Mouse (Mus musculus): ENCODE measurements around the gene Gpbp1. TPM values are rescaled to one million over a fixed set of nuclear protein-coding genes. Genes with fewer than 3 reads are reported as not detected.

The Gpbp1 gene
- total RNA-seq (2015; ENCODE audit: low replicate concordance) = 113 and 124 TPM in 2 replicates
- total RNA-seq (2017; ENCODE audit: low replicate concordance) = 177 and 272 TPM in 2 replicates

DNA sequence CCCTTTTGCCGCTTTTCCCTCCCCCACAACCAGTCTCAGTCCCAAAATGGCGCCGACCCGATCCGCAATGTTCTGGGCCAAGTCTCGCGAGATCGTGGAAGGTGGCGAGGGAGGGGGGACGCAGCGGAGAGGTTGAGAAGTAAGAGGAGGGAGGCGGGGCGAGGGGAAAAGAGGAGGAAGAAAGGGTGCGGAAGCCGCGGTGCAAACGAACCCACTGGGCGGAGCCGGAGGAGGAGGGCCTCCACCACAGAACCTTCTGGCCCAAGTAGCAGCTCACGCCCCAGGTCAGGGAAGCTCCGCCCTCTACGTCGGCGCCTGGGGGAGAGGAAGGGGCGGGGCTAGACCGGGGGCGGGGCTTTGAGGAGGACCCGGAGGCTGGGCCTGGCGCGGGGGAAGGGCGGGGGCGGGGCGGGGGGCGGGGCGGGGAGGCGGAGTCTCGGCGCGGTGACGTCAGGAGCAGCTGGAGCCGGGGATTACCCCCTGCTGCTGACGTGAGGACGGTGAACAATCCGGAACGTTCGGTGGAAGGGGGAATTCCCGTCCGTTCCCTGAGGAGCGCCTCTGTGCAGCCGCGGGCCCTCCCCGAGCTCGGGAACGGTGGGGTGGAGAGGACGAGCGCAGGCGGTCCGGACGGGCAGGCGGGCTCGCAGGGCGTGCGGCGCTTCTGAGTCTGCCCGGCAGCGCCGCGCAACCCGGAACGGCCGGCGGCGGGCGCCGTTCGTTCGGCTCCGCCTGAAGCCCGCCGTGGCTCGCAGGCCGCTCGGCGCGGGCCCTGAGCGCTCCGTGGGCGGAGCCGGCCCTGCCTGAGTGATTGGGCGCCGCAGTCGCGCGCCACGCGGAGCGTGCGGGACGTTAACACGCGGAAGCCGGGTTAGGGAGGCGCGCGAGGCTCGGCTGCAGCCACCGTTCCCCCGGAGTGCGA, at the start of gene Gpbp1:
Gene Gpbp1, minus strand, starts transcription at position 310 of the 922 bp plus-strand sequence.
- ATAC-seq (replicated peaks; ENCODE audit: low FRiP score, poor library complexity, severe bottlenecking) = peak; percentile 94

DNA sequence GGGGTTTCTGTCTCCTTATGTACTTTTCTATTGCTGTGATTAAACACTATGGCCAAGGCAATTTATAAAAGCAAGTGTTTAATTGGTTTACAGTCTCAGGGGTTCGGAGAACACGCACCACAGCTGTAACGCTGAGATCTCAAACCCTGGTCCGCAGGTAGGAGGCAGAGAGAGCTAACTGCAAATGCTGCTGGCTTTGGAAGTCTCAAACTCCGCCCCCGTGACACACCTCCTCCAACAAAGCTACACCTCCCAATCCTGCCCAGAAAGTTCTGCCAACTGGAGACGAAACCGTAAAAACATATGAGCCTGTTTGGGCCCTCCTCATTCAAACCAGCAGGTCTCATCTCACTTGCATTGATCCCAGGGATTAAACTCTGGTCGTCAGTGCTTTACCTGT, 47.8 kb upstream of the Gpbp1 start:
- ATAC-seq (replicated peaks; ENCODE audit: low FRiP score, poor library complexity, severe bottlenecking) = no peak

DNA sequence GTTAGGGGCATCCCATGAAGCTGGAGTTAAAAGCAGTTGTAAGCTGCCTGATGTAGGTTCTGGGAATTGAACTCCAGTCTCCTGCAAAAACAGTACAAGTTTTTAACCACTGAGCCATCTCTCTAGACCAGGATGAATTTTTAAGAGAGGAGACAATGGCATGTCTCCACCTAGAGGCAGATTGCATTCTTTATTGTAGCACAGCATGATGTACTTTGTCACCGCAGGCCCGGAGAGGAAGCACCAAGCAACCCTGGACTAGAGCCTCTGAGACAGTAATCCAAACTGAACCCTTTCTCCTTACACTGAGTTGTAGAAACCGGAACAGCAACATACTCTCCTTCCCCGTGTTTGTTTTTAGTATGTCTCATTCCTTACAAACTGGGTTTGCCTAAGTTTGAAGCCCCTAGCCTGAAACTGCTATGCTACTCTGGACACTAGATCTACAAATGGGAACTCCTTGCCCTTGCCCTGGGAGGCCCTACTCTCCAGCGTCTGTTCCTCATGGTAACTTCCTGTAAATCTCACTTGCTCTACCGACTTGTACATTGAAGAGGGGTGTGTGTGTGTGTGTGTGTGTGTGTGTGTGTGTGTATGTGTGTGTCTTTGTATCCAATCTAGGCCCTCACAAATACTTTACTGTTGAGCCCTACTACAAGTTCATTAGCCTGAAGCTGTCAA, 46.4 kb upstream of the Gpbp1 start:
- ATAC-seq (replicated peaks; ENCODE audit: low FRiP score, poor library complexity, severe bottlenecking) = no peak

DNA sequence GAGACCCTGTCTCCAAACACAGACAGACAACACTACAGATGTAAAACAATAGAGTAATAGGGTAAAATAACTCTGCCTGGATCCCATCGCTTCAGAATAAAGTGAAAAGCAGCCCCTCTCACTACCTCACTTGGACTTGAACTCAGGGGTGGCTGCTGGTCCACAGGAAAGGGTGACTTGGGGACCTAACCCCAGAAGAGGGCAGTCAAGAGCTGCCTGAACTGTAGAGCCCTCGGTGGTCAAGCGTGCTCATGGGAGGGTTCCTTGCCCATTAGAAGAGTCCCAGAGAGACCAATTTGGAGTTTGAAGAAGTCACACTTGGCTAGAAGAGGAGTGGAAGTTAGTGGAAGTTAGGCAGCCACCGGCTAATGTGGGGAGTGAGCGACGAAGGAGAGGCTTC, 44.2 kb upstream of the Gpbp1 start:
- peak; percentile 83 for ATAC-seq (replicated peaks; ENCODE audit: low FRiP score, poor library complexity, severe bottlenecking)

DNA sequence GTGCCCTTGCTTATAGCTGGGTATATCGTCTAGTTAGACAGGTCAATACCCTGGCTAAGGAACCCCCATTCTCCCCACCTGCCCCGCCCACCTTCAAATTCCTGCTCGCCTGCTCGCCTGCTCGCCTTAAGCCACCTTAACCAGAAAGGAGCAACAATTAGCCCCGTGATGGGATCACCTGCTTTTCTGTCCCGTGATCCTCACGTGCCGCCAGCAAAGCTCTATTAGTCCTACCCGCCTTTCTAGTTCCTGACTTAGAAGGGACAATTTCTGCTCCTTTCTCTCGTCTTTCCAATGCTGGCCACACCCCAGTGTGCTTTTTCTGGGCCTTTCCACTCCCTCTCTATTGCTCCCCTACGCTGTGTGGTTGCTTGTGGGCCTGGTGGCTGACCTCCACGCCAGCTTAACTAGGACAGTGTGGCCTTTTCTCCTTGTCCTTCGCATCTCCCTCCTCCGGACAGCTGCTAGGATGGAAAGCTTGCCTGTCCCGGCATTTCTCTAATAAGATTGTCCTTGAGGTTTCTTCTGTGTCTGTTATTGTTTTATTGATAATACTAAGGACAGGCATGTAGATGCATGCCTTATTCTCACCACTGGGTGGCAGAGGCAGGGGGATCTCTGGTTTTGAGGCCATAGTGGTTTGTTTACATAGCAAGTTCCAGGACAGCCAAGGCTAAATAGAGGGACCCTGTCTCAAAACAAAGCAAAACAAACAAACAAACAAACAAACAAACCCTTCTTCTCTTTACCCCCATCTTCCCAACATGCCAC, 42.5 kb upstream of the Gpbp1 start:
- peak; percentile 75 for ATAC-seq (replicated peaks; ENCODE audit: low FRiP score, poor library complexity, severe bottlenecking)

DNA sequence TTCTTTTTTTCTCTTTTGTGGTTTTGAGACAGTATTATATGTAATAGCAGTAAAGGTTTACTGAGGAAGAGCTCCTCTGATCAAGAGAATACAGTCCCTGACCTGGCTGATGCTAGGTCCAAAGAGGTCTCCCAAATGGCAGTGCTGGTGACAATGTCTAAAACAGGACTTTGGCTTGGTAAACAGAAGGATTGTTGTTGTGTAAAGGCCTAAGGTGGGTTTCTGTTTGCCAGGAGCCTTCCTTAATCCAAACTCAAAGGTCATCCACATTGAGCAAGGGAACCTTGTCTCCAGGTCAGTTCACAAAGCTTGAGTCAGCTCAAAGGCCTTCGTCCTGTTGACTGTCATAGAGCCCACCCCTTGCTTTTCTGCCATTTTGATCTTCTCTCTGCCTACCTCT, 41.8 kb upstream of the Gpbp1 start:
- ATAC-seq (replicated peaks; ENCODE audit: low FRiP score, poor library complexity, severe bottlenecking) = no peak

DNA sequence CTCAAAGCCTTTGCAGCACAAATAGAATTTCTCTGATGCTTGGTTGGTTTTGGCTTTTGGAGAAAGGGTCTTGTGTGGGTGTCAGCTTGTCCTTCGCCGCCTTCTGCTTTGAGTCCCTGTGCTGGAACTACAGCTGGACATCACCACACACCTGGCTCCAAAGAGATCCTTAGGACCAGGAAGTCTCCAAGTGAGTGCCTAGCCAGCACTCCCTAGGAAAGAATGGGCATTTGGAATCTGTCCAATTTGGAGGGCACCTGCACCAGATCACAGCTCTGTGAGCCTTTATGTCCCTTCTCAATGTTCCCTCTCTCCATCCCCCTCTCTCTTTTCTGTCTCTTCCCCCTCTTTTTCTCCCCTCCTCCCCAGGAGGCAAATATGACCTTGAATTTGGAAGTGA, 34.4 kb upstream of the Gpbp1 start:
- ATAC-seq (replicated peaks; ENCODE audit: low FRiP score, poor library complexity, severe bottlenecking) = no peak

DNA sequence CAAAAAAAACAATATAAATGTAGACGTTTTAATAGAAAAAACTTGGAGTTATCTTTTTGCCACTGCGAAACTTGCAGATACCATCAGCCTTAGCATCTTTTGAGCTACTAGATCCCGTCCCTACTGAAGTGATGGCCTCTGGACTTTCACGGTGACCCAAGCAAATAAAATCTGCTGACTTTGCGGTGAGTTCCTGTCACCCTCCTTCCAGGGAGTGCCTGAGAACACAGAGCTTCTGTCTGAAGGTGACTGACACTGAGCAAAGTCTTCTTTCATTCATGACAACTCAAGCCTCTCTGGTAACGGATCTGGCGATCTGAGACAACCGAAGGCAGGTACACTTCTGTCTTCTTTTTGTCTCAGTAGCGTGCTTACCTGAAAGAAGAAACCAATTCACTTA, 32.4 kb upstream of the Gpbp1 start:
- no peak for ATAC-seq (replicated peaks; ENCODE audit: low FRiP score, poor library complexity, severe bottlenecking)

DNA sequence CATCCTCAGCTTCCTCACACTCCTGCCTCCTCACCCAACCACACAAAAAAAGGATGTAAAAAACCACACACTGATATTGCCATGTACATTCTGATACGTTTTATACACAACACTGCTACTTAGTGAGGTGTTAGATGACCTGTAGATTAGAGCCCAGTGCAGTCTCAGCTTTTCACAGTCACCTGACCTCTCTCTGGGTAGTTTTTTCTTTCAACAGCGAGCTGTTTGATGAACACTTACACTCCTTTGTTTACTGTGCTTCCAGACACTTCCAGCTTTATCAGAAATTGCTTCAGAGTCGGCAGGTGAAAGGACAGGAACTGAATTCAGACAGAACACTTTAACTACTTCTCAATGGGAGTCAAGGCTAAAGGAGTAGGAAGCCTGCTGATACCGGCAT, 30.5 kb upstream of the Gpbp1 start:
- no peak for ATAC-seq (replicated peaks; ENCODE audit: low FRiP score, poor library complexity, severe bottlenecking)

DNA sequence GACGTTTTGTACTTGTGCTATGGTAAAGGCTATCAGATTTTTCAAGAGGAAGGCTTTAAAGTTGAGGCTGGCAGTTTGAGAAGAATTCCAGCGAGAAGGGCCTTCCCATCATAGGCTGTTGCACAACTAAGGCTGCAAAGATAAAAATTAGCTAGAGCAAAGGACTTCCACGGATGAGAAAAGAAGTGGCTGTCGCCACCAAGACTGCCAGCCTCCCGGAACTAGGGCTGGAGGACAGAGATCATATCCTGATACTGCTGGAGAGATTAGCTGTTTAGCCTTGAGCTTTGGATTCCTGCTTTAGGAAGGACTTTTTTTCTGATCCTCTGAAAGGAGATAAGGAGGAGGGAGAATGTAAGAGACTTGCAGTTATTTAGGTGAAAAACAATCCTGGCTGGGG, 28.4 kb upstream of the Gpbp1 start:
- ATAC-seq (replicated peaks; ENCODE audit: low FRiP score, poor library complexity, severe bottlenecking) = no peak

DNA sequence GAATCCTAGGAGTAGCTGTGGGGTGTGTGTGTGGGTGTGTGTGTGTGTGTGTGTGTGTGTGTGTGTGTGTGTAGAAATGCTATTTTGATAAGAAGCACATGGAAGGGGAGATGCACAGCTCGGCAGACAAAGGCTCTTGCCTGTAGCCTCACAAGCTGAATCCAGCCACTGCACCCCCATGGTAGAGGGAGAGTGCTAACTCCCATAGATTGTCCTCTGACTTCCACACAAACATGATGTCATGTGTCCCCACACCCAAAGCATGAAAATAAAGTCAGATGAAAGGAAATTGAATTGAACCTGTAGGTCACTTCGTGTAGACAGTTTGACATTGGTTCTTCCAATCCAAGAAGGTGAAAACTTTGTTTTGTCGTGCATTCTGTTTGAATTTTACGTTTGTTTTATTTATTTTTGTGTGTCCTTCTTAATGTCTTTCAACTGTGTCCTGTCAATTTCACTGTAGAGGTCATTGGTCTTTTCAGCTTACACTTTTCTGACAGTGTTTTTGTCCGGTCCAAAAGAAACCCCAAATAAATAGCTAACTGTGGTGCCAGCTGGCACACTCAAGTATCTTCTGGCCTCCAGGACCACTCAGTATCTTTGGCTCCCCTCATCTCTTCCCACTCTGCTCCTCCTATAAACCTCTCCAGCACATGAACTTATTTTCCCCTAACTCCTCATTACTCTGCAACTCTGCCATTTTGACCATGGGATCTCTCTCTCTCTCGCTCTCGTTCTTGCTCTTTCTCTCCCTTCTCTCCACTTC, 26.7 kb upstream of the Gpbp1 start:
- no peak for ATAC-seq (replicated peaks; ENCODE audit: low FRiP score, poor library complexity, severe bottlenecking)

DNA sequence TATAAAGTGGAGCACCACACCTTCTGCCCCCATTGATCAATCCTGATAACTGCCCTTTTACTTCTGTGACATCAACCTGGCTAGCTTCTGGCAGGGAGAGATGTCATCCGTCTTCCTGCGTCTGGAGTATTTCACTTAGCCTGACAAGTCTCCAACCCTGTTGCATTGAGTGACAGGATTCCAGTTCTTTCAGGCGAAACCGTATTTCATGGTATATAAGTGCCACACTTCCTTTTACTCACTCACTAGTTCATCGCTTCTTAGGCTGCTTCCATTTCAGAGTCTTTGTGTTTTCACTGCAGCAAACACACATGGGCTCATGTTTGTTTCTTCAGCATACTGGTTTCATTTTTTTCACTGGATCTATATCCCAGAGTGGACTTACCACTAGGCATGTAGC, 19.5 kb upstream of the Gpbp1 start:
- no peak; the same call in 1 of the 2 replicates for ATAC-seq (replicated peaks; ENCODE audit: low FRiP score, poor library complexity, severe bottlenecking)

DNA sequence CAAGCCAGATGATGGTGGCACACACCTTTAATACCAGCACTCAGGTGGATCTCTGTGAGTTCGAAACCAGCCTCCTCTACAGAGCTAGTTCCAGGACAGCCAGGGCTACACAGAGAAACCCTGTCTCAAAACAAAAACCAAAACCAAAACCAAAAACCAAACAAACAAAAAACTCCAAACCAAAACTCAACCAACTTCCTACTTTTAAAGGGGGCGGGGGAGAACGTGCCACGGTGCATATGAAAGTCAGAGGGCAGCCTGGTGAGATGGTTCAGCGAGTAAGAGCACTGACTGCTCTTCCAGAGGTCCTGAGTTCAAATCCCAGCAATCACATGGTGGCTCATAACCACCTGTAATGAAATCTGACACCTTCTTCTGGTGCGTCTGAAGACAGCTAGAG, 18.7 kb upstream of the Gpbp1 start:
- ATAC-seq (replicated peaks; ENCODE audit: low FRiP score, poor library complexity, severe bottlenecking) = no peak

DNA sequence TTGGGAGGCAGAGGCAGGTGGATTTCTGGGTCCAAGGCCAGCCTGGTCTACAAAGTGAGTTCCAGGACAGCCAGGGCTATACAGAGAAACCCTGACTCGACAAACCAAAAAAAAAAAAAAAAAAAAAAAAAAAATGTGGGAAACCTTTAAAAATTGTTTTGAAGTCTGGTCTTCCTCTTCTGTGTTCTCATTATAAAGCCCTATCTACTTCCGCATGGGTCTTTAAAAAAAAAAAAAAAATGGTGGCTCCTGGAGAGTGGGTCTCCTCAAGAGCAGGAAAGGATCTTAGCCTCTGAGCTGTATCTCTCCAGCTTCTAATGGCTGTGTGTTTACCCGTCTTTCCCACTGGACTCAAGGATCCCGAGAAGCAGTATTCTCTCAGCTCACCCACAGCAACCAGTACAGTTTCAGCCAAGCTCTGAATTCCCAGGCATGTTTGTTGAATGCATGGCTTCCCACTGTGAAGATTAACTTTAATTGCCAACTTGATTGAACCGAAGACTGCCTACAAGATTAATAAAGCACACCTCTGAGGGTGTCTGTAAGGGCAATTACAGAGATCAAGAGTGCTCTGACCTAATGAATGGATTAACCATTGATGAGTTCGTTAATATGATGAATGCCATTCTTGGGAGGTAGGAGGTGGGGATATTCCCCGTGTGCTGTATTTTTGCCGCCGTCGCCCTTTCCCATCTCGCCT, 4.6 kb upstream of the Gpbp1 start:
- ATAC-seq (replicated peaks; ENCODE audit: low FRiP score, poor library complexity, severe bottlenecking) = no peak

DNA sequence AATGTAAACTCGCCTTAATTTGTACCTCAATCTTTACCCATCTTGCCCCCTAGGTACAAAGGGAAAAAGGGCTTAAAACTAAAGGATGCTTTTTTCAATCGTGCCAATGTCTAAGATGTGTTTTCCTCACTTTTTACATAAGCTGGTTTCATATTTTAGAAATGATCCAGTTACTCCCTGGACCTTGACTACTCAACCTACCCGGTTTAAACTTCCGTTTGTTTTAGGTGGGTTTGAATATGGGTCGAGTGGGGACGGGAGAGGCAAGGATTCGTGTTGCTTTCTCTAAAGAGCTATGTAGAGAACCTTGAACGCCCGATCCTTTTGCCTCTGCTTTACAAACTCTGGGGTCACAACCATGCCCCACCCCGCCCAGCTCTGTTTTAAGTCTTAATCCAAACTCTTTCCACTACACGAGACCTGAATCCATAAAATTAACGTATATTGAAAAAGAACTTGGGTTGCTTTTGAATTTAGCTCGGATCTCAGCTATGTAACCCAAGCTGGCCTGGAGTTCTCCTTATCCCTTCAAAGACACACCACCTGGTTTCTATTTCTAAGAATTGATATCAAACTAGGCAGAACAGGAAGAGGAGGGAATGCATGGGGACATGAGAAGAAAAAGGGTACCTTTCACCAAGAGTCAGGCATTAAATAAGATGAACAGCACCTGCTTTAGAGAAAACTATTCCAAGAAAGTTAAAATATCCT, 1.3 kb upstream of the Gpbp1 start:
- ATAC-seq (replicated peaks; ENCODE audit: low FRiP score, poor library complexity, severe bottlenecking) = no peak

DNA sequence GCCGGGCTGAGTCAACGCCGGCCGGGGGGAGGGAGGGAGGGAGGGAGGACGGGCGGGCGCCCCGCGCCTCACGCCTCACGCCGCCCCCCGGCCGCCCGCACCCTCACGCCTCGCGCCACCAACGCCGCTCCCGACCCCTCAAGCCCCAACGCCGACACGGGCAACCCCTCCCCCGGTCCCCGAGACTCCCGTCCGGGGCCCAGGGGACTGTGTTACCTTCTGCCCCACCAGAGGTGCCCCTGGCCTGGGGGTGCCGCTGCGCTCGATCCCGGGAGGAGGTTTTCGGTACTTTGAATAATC, 459 bp downstream of the Gpbp1 start:
- ATAC-seq (replicated peaks; ENCODE audit: low FRiP score, poor library complexity, severe bottlenecking) = no peak

DNA sequence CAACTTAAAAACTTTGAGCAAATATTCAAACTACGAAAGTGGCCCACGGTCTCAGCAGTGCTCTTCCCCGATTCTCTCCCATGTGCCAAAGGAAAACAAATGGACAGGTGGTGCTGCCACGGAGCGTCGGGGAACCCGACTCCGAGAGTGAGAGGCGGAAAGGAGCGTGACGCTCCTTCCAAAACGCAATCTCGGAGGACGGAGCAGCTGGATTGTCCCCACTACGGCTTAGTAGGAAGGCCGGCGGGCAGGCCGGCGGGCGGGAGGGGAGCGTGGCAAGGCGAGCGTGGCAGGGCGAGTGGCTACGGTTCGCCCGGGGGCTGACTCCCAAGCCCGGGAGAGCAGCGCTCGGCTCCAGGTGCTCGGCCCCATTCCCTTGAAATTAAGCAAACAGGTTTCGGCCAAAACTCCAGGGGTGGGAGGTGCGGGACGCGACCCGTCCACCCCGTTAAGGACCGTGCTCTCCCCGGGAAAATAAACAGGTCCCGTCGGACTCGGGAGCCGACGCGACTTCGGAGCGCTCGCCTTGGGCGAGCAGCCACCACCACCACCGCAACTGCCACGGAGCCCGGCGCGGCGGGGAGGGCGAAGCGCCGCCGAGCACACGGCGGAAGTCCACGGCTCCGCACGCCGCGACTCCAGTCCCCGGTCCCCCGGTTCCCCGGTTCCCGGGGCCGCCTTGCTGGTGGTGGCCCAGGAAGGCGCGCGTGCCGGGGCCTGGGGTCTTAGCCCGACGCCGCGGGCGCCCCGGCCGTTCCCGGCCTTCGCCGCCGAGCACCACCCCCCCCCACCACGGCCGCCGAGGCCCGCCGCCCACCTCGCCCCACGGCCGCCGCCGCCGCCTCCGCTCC, 1.0 kb downstream of the Gpbp1 start:
- peak; percentile 23 for ATAC-seq (replicated peaks; ENCODE audit: low FRiP score, poor library complexity, severe bottlenecking)

DNA sequence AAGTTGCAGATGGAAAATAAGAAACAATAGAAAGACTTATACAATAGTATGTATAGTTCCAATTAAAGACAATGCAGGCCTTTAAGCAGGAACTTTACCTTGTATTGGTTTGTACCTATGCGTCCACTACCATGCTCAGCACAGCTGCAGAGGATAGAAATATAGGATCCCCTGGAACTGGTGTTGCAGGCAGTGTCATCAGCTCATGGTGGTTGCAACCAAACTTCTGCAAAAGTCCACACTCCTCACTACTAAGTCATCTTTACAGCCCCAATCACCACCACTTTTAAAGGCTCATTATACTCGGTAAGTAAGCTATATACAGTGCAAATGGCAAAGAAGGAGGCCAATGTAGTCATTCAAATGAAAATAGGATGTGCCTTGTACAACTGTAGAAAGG, 12.2 kb downstream of the Gpbp1 start:
- ATAC-seq (replicated peaks; ENCODE audit: low FRiP score, poor library complexity, severe bottlenecking) = no peak

All from erythroblast, adult 5-6 weeks (primary cell).